13 mouse cellular contexts compared by ENCODE assay signal in genomic region chr6:83568901-83569862, GRCm38 (mm10). TPM values are rescaled to one million over a fixed set of nuclear protein-coding genes. Genes with fewer than 3 reads are reported as not detected.
DNase-seq lines count a peak whose midpoint lies in the region; ATAC-seq and TF ChIP-seq lines count a peak whose summit lies in the region.
"Had no signal": no experiment of that assay in that cellular context is flagged by ENCODE, and none has a peak within 500 bp of the region (broad histone marks: within the 10 kb centered on the region; RNA-seq: fewer than 3 reads in every experiment).

No protein-coding gene starts in this region.

- no peak for TF ChIP-seq POLR2A in cortical plate, adult 2 months (IDR thresholded peaks at IDR 0.05; ENCODE audit: extremely low read depth, insufficient read depth, low read length)

- H3K4me1 ChIP-seq in liver, embryonic 14.5 days (replicated peaks; ENCODE audit: control insufficient read depth in 2 of 2, insufficient read depth in 2 of 2, low read length in 1 of 2), result peaks cover 6 to 13% of the 10 kb centered on the region in 2 experiments
- peaks cover 3% of the 10 kb centered on the region for H3K4me1 ChIP-seq in cortical plate, adult 2 months (ENCODE audit: control insufficient read depth, insufficient read depth, low read length)

- no peak overlapping the region for H3K4me2 ChIP-seq in liver, embryonic 14.5 days (ENCODE audit: low read depth)
- H3K4me2 ChIP-seq: lung, embryonic 15.5 days had no signal

- intact Hi-C loops in heart, postnatal 10 days (cut with DNase I), result loop anchor here (5.0 kb wide), 1 partner anchor 212 kb away; no protein-coding TSS in a partner anchor

- H3K9ac ChIP-seq in liver, embryonic 14.5 days (replicated peaks), result no peak overlapping the region
- H3K9ac ChIP-seq: lung, embryonic 15.5 days had no signal

- H3K9me3 ChIP-seq in liver, embryonic 14.5 days (ENCODE audit: control insufficient read depth, low read length), result no peaks in the 10 kb centered on the region
- H3K9me3 ChIP-seq: lung, embryonic 15.5 days had no signal

- H3K27me3 ChIP-seq in liver, embryonic 14.5 days (ENCODE audit: control insufficient read depth, insufficient read depth, low read length), result no peaks in the 10 kb centered on the region

- no peaks in the 10 kb centered on the region for H3K36me3 ChIP-seq in liver, embryonic 14.5 days (replicated peaks; ENCODE audit: control insufficient read depth, insufficient read depth, low read depth)
- H3K36me3 ChIP-seq: lung, embryonic 15.5 days had no signal

- peak; percentile 81 for DNase-seq in heart, adult 11 months
- DNase-seq in heart, postnatal 10 days, result no peak
- no peak for DNase-seq in liver, embryonic 14.5 days (ENCODE audit: low read depth in 3 of 3, low spot score in 3 of 3)
- DNase-seq in liver, result no peak
- no peak for DNase-seq in c-Kit-positive CD71-positive TER-119-positive erythroid progenitor cells, embryonic 14.5 days (ENCODE audit: low spot score)
- no peak for DNase-seq in adrenal gland, postnatal 25 days
- DNase-seq: adrenal gland, adult 2 months; embryo, embryonic 11 days had no signal

- 62% methylated on average over 20 of the region's 20 CpGs for WGBS in liver, embryonic 14.5 days (ENCODE audit: insufficient replicate concordance)

- peak; percentile 33; the same call in 1 of the 2 replicates for TF ChIP-seq CTCF in liver, embryonic 14.5 days (IDR thresholded peaks at IDR 0.05; ENCODE audit: low read depth)
- peak; percentile 61 for TF ChIP-seq CTCF in cortical plate, adult 2 months (IDR thresholded peaks at IDR 0.05; ENCODE audit: extremely low read depth, insufficient read depth, low read length)

- H3K4me3 ChIP-seq in liver, embryonic 14.5 days (ENCODE audit: insufficient read depth in 1 of 2, low read depth in 2 of 2, low read length in 2 of 2), result no peak overlapping the region
- H3K4me3 ChIP-seq in cortical plate, adult 2 months (ENCODE audit: insufficient read depth, low read length), result no peak overlapping the region
- H3K4me3 ChIP-seq: lung, embryonic 15.5 days had no signal

- TF ChIP-seq EP300 in liver, embryonic 14.5 days (IDR thresholded peaks at IDR 0.05; ENCODE audit: low read depth), result no peak

- ATAC-seq in liver, embryonic 14.5 days (ENCODE audit: insufficient read depth), result no peak
- peak; percentile 44 for ATAC-seq in CD4-positive, CD25-positive, alpha-beta regulatory T cell, adult 4 months

- no peak overlapping the region for H3K27ac ChIP-seq in liver, embryonic 14.5 days
- no peak overlapping the region for H3K27ac ChIP-seq in cortical plate, adult 2 months (ENCODE audit: insufficient read depth, low read length)
- H3K27ac ChIP-seq: lung, embryonic 15.5 days had no signal

RNA-seq across cellular contexts. Expression of gene Stambp, which starts 3.3 kb away (rescaled TPM):
- 10 to 100 TPM; 15.0 to 17.1 TPM for total RNA-seq in heart, postnatal 10 days (2021)
- 5.1 and 6.2 TPM in 2 replicates for polyA plus RNA-seq in liver, embryonic 14.5 days (2012; rRNA removed)
- 9.9 and 10.1 TPM in 2 replicates for polyA plus RNA-seq in liver, embryonic 14.5 days (2014; fragmentation: Nextera tagmentation; extraction: Ambion mirVana)
- 10 to 100 TPM; 29.5 to 34.5 TPM for polyA plus RNA-seq in CD4-positive, CD25-positive, alpha-beta regulatory T cell, adult 4 months (2017; shearing (Covaris generic))
- 36.4 and 37.4 TPM in 2 replicates for polyA plus RNA-seq in cortical plate, adult 2 months (2012; rRNA removed)
- 28.9 and 31.1 TPM in 2 replicates for total RNA-seq in adrenal gland, postnatal 25 days (2021)

RNA-seq across cellular contexts. Expression of gene Actg2, which starts 33.1 kb away (rescaled TPM):
- total RNA-seq in heart, postnatal 10 days (2021), result 1 to 10 TPM; 5.0 to 8.2 TPM
- polyA plus RNA-seq in liver, embryonic 14.5 days (2012; rRNA removed), result 2.3 and 2.7 TPM in 2 replicates
- polyA plus RNA-seq in liver, embryonic 14.5 days (2014; fragmentation: Nextera tagmentation; extraction: Ambion mirVana), result 1.4 and 2.4 TPM in 2 replicates
- polyA plus RNA-seq in CD4-positive, CD25-positive, alpha-beta regulatory T cell, adult 4 months (2017; shearing (Covaris generic)), result 10 to 100 TPM; 21.8 to 33.3 TPM
- polyA plus RNA-seq in cortical plate, adult 2 months (2012; rRNA removed), result 0.79 and 1.9 TPM in 2 replicates
- not detected in 2 replicates for total RNA-seq in adrenal gland, postnatal 25 days (2021)
- total RNA-seq: left cerebral cortex, adult 8-10 months; monocyte, adult 5-6 weeks had no signal
